Mouse (Mus musculus): ENCODE results near the gene Sh2d7.

The Sh2d7 gene

DNA sequence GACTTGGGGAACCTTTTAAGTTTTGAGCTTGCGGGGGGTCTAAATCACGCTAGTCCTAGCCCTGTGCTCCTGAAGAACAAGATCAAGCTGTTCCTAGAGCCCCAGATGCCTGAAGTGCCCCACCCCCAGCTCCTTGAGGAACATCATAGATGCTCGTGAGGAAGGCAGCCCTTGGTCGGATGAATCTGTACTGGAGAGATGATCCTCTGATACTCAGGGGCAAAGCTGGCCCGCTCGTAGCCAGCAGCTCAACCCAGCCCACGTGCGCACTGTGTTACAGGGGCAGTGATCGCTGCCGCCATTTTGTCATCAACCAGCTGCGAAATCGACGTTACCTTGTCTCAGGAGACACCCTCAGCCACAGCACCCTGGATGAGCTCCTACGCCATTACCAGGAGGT, at the start of gene Sh2d7:
TSS of gene Sh2d7 (plus strand) at position 301 of the 400 bp plus-strand sequence.
- no peak for DNase-seq

DNA sequence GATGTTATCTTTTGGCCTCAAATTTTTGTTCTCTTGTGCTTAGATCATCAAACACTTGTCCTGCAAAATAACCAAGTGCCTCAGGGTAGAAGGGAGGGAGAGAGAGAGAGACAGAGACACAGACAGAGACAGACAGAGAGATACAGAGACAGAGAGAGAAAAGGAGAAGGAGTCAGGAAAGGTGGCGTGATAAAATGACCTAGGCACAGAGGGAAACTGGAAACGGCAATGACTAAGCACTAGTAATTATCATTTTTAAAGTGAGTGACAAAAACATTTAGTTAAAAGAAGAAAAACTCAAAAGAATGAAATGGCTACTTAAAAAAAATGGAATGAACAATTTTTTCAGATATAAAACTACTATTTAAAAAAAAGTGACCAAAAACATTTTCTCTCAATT, 49.2 kb upstream of the Sh2d7 start:
- no peak for DNase-seq

DNA sequence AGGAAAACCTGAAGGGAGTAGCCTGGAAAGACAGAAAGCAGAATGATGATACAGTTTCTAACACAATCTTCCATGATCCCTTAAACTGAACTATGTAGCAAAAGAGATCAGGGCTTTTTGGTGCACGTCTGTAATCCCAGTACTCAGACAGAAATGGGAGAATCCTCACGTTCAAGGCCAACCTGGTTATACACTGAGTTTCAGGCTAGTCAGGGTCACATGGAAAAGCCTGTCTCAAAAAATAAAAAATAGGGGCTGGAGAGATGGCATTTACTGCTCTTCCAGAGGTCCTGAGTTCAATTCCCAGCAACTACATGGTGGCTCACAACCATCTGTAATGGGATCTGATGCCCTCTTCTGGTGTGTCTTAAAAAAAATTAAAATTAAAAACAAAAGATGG, 48.4 kb upstream of the Sh2d7 start:
- DNase-seq: no peak

DNA sequence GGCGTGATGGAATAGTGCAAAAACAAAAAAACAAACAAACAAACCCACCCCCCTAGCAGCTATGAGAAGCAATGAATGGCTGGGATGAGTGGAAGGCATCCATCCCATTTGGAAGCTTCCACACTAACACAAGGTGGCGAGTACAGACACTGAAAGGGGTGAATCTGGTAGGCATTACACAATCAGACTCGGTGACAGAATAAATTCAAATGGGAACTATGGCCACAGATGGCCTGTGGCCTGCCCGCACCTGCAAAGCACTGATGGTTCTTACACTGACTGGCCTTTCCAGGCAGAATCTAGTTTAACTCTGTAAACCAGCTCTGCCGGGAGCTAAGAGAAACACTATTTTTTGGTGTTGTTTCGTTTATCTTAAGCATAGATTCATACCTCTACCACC, 39.5 kb upstream of the Sh2d7 start:
- DNase-seq: no peak

DNA sequence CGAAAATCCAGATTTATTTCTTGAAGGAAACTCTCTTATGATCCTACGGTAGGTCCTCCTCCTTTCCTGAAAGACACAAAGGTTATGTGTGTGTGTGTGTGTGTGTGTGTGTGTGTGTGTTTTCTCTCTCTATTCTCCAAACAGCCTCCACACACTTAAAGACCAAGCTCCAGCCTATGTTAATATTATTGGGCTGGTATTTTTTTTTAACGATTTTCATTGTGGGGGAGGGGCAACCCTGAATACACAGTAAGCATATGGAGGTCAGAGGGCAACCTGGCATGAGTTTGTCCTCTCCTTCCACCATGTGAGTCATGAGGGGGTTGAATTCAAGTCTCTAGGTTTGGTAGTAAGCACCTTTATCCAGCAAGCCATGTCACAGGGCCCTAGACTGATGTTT, 39.0 kb upstream of the Sh2d7 start:
- no peak for DNase-seq

DNA sequence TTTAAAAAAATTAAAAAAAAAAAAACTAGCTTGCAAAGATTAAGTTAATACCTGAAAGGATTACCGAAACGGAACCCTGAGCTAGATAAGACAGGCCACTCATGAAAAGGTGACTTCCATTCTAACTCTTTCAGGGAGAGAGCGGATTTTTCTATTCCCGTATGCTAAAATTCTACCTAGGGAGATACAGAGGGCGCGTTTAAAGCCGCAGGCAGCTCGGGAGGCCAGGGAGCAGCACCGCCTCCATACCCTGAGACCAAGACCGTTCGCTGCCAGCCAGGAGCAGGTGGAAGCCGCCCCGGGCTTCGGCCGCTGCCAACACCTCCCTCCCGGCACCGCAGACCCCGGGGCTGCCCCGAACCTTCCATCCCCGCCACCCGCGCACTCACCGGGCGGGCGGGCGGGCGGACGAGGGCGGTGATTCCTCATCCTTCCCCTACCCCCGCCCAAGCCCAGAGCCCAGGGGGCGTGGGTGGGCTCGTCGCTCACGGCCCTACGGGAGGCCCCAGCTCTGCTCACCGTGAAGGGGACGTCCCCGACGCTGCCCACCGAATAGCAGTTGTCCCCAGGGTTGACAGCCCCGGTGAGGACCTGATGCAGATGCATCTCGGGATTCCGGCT, 37.8 kb upstream of the Sh2d7 start:
- peak; percentile 23 to 35 for DNase-seq

DNA sequence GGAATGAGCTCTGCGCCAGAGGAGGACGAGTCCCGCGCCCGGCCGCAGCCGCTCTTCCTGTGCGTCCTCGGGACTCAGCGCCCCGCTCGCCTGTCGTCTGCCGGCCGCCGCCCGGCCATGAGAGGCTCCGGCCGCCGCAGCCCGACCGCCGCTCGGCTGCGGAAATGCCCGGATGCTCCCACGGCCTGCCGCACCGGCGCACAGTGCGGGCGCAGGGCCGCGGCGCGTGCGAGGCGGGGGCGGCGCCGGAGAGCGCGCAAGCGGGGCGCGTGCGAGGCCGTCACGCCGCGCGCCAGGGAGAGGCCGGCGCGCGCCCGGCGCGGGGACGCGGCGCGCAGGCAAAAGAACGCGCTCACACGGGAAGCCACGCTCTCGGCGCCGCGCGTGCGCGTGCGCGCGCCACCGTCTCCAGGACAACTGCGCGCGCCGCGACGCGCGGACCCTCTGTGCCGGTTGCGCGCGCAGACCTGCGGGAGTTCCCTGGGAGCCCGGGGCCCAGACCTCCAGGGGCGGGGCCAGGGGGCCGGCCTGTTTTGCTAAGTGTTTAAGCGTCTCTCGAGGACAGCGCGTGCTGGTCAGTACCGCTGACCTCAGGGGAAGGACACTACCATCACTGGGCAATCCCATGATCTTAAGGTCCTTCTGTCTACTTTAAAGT, 37.2 kb upstream of the Sh2d7 start, which contains the start of gene Dmxl2:
TSS of gene Dmxl2 (minus strand) at position 174 of the 658 bp plus-strand sequence.
- peak; percentile 90 to 94 for DNase-seq

DNA sequence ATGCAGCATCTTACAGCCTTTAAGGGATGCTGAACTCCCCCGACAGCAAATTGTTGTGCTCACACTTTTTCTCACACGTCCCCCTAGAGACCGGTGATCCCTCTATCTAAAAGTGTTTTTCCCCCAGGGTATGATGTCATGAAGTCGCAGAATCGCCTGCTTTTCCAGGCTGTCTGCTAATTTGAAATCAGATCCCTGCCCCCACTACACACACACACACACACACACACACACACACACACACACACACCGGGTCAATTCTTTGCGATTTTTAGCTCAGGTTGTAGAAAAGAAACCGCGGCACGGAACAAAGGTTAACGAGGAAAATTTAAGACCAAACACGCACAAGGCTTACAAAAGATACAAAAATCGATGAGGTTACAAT, 36.7 kb upstream of the Sh2d7 start:
- no peak for DNase-seq

DNA sequence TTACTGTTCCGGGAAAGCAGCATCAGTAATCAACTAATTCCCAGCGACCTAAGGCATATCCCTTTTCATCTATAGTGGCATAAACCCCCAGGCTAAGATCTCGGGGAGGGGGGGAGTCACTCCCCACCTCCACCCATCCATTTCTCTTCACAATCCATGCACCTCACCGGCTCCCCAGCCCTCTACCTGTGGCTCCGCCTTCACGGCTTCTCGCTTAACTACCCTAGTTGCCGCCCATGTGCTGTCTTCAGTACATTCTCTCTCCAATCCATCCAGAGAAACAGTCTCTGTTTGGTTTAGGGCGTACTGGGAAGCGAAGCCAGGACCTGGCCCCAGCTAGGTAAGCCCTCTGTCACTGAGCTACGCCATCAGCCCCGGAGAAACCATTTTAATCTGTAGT, 35.9 kb upstream of the Sh2d7 start:
- DNase-seq: no peak

DNA sequence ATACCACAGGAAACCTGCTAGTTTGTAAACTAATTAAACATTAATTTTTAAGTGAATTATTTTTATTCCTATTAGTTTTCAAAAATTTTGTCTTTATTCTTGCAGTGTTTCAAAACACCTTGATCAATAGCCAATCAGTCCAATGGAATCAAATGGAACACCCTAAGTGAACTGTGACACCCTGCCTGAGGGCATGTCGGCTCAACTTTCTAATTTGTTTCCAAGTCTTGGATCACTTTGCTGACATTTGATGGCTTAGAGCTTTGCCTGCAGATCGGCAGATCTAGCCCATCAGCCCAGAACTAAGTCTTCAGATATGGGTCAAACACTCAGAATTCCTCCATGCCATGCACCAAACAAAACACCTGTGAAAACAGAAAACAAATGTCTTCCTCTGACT, 22.8 kb upstream of the Sh2d7 start:
- DNase-seq: no peak

DNA sequence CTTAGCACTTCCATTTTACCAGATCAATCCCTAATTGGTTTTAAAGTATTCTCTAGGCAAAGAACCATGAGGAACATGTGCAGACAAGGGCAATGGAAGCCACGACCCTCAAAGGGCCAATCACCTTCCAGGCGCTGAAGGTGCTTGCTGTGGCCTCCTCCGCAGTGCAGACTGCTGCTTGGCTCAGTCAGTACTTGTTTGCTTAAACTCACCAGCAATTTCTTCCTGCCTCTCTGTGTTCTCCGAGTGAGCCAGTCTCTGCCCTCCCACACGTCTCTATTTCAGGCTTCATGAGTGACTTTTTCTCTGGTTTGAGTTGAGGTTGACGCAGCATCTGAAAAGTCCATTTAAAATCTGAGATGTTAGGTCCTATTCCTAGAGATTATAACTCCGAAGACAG, 19.9 kb upstream of the Sh2d7 start:
- no peak for DNase-seq

DNA sequence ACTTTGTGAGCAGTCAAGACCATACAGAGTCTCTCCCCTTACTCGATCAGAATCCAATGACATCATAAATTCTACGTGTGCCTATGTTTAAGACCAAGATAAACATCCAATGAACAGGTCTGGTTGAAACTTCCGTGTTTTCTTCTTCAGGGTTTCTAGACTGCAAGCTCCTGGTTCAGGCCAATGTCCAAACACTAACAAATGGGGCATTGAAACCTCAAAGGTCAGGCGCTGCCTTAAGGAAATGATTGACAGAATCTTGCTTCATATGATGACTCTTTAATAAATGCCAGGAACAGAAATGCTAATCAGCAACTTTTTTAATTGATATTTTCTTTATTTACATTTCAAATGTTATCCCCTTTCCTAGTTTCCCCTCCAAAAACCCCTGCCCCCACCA, 18.5 kb upstream of the Sh2d7 start:
- DNase-seq: no peak

DNA sequence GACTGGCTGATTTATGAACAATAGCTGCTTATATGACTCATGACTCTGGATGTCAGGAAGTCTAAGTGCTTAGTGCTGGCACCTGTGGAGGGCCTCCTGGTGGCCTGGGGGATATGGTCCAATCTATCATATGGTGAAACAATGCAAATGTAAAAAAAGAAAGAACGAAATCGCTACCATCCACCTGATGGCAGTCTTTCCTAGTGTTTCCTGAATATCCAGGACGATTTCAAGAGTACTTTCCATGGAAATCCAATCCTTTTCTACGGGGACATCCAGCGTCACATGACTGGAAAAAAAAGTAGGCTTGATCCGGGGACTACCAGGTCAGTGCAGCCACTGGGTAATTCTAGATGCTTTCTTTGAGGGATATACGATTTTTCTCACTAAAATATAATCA, 11.1 kb upstream of the Sh2d7 start:
- DNase-seq: no peak

DNA sequence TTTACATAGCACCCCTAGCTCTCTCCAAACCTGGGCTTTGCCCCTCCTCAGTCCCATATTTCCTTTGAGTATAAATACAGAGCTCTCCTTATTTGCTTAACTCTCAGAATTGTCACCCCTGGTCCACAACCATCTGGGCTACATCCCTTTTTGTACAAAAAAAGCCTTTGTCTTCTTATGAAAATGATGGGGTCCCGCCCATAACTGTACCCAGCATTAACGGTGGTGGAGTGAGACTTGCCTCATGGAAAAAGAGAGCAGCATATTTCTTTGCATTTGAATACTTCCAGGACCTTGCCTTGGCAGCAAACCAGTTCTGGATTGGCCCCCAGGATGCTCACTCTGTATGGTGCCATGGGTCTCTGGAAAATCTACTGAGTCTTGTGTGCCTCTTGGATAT, 8.8 kb upstream of the Sh2d7 start:
- DNase-seq: no peak

DNA sequence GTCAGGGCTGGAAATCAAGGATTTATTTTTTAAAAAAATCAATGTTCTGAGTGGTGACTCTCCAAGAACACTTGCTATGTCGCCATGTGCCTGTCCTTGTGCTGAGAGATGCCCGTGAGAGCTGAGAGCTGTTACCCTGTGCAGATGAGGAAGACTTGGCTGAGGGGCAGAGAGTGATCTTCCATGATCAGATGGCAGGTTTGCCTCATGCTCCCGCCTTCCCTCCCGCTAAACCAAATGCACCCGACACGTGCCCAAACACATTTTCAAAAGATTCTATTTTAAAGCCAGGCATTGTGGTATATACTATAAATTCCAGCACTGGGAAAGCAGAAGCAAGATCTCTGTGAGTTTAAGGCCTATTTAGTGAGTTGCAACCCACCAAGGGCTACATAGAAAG, 7.9 kb upstream of the Sh2d7 start:
- DNase-seq: no peak

DNA sequence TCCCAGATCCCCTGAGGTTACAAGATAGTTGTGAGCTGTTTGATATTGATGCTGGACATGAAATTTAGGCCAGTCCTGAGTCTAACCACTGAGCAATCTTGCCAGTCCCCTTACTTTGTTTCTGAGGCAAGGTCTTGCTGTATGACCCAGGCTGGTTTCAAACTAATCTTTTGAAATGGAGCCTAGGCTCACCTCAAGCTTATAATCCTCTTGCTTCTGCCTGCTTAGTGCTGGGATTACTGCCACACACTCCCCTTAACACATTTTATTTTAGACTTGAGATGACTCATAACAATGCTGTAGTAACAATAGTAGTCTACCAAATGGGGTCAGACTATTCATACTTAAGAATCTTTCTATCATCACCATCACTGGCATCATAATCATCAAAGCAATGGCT, 7.4 kb upstream of the Sh2d7 start:
- DNase-seq: no peak

DNA sequence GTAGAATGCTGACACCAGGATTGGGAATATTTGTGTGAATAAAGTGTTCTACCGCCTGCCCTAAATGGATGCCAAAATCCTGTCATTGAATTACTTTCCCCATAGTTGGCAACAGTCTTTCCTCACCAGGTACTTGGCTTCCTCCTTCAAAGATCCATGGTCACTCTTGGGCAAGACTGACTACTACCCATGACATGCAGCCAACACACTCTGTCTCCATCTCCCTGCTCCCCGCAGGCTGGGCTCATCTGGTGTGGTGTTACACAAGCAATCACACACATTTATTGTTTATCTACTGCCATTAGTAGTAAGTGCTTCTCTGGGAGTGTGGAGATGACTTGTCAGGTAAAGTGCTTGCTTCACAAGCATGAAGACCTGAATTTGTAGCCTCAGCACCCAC, 5.9 kb upstream of the Sh2d7 start:
- no peak for DNase-seq

DNA sequence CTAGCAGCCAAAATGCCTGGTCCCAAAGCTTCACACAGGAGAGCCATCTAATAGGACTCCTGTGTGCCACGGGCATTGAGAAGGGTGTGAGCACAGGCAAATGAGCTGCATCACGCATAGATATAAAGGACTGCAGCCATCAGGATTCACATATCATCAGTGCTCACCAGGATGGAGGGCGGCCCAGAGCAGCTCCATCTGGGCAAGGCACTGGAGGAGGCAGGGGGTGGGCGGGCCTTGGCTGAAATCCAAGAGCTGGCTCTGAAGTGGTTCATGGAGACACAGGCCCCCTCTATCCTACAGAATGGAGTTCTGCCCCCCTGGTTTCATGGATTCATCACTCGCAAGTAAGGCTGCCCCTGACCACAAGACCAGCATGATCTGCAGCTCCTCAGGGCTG, 4.8 kb upstream of the Sh2d7 start:
- DNase-seq: no peak

DNA sequence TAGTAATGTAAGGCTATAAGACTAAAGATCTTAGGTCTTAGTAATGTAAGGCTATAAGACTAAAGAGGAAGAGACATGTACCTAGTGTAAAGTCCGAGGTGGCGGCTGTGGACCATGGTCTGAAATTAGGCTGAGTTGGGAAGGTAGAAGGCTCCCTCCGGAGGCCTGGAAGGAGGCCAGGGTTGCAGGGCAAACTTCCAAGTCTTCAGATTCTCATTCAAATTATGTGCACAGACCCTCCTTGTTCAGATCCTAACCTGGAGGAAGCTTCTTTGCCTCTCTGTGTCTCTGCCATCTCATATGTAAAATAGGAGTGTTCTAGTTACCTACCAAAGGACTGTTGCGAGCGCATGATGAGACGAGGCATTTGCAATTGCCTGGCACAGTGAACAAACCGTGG, 2.5 kb upstream of the Sh2d7 start:
- no peak for DNase-seq

DNA sequence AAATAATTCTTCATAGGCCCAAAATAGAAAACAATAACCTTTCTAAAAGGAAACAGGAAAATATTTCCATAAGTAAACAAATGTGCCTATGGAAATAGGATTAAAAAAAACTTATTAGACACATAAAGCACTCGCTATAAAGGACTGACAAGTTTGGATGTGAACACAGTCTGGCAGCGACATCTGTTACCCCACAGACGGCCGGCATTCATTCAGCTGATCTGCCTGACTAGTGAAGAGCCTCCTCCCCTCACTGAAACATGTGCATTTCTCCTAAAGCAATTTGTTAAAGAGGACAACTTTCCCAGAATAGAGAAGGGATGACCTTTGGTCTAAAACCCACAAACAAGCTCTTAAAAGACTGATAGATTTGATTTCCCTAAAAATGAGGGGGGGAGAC, 1.8 kb upstream of the Sh2d7 start:
- DNase-seq: no peak

DNA sequence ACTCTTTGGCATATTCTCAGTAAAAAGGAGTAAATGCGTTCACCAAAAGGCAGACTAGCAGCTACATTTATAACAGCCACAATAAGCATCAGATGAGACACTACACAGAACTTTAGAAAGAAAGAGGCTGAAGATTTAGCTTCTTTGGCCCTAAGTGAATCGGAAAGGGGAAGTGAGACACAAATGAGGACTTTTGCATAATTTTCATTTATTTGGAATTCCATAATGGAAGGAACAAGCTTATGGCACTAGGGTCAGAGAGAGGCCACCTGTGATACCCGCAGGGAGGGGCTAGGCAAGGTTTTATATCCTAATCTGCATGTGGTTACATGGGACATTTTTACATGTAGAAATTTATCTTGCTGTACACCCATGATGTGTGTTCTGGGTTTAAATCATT, 1.3 kb upstream of the Sh2d7 start:
- DNase-seq: no peak

DNA sequence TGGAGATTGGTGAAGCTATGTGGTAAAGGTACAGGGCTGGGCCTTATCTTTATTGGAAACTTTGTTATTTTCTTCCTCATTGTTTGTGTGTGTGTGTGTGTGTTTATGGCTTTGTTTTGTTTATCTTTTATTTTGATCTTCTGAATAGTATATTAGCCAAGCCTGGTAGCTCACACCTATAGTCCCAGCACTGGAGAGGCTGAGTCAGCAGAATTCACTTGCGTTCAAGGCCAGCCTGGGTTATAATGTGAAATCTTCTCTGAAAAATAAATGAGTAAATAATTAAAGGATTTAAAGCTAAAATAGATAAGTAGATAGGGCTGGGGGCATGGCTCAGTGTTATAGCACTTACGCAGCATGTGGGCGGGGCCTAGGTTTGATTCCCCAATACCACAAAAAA, 540 bp upstream of the Sh2d7 start:
- no peak for DNase-seq

DNA sequence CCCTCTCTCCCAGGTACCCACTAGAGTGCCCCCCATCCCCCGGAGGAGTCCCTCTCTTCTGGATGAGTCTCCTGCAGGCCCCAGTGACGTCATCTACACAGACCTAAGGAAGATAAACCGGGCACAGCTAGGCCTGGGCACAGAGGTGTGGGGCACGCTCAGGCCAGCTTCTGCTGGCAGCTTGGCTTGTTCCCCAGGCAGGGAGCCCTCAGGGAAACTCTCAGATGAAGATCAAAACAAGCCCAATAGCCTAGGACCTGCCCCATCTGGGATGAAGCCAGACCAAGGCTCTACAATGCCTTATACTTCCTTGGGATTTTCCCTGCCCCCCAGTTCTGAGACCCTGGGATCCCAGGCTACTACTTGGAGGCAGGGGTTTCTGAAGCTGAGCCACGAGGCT, 2.0 kb downstream of the Sh2d7 start:
- no peak for DNase-seq

DNA sequence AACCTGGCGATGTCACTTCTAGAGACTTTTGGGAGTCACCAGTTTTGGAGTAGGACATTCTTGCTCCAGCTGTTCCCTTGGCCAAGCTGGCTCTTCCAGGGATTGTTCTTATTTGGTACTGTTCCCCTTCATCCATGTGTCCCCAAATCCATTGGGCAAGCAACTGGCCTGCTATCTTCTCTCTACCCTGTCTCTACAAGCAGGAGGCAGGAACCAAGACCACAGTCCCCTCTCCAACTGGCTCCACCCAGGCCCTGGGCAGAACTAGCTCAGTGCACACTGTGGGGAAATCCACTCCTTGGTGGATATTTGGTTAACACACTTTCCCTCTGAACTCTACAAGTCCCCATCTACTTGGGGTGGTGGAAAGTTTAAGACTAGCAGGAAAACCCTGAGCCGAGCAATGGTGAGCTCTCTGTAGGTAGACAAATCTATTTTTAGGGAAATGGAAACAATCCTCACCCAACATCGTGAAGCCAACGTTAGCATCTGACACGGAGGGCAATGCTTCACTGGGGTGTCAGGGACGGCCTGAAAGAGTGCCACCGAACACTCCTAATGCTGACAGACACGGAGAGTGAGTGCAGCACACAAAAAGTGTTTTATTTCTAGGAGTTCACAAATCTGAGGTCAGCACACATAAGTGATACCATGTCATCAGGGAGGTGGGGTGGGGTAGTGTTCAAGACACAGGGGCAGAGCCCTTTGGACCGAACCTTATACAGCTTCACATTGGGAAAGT, 5.6 kb downstream of the Sh2d7 start:
- DNase-seq: no peak

DNA sequence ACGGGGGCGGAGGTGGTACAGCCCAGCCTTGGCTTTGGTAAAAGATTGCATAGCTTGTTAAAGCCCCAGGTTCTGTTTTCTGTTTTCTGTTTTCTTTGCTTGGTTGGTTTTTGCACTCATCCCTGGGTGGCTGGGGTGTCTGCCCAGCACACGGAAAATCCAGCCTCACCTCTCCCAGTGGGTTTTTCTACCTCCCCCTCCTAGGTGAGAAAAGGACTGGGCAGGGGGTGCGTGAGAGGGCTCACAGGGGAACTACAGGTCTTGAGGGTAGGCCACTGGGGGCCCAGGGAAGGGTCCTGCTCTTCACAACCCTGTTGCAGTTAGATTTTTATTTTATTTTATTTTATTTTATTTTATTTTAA, 6.2 kb downstream of the Sh2d7 start:
- no peak for DNase-seq

Measured in lung, adult 18-20 months (tissue).